Mouse (Mus musculus) kidney, adult 18-20 months (tissue): Measurements from ENCODE around the gene Kcnq2.
A peak's percentile ranks its signal among the peaks of the same experiment; 100 is the strongest.

Source experiments
- DNase-seq: peaks from one replicate; pipeline ENCODE4 v3.0.0; 2021

Gene Kcnq2

DNA sequence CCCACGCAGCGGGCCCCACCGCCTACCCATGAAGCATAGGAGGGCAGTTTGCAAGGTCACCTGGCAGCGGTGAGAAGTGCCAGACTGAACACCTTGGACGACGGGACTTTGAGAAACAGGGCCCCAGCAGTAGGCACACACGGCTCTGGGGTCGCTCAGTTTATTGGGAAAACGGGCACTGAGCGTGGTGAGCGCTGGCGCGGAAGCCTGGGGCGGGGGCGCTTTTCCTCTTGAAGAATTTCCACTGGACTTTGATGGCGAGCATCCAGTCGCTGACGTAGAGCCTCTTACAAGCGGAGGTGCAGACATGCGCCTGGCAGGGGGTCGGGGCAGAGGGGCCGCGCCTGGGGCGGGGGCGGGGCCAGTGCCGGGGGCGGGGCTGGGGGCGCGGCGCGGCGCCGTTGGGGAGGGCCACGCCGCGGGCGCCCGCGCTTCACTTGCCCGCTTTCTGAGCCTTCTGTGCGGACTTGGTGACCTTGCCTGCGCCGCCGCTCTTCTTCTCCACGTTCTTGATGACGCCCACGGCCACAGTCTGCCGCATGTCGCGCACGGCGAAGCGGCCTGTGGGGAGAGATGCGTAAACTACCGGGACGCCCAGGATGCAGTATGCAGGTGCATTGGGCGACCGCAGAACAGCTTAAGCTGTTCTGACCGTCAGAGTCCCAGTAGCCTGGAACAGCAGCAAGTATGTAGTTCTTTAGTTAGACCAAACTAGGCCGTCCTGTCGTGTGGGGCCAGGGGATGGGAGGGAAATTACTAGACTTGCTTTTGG lies 12.6 kb upstream of the Kcnq2 start:
- peak; percentile 44 for DNase-seq

DNA sequence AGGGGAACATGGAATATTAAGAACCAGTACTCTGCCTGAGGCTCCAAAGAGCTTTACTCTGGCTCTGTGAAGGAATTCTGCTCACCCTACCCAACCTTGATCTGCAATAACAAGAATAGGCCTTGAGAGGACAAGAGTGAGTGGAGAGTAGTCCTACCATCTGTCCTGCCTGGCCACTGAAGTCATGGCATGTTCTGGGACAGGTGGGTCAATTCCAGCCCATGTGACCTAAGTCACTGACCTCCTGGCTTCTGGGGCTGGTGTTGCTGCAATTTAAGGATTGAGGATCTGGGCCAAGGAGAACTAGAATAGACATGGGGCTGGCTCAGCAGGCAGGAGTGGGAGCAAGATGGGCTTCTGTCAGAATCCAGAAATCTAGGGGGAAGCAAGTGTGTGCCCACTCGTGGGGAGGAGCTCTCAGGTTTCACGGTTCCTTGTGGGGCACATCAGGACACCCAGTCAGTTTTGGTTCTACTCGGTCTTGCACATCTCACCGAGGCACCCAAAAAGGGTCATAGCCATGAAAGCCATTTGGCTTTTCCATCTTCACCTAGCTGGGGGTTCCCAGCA lies 12.0 kb upstream of the Kcnq2 start:
- DNase-seq = no peak

DNA sequence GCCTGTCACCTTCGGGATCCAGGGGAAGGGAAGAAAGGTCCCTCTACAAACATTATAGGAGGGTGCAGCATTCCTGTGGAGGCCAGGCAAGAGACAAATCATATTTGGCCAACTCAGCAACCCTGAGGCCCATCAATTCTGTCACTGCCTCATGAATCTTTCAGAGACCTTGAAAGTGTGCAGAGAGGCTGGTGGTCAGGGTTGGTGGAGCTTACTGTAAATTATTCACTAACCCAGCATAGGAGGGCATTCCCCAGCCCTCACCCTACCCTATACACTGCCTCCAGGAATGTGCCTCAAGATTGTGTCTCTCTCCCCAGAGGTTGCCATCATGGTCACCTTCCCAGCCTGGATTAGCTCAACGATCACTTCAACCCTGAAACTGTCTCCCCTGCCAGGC lies 9.6 kb upstream of the Kcnq2 start:
- no peak for DNase-seq

GRCm38 (mm10) chr2:181143509-181144276 lies 8.6 kb upstream of the Kcnq2 start:
- DNase-seq = no peak

- no peak for DNase-seq
These were observed 7.6 kb upstream of the Kcnq2 start for GRCm38 (mm10) chr2:181142703-181143135.

DNA sequence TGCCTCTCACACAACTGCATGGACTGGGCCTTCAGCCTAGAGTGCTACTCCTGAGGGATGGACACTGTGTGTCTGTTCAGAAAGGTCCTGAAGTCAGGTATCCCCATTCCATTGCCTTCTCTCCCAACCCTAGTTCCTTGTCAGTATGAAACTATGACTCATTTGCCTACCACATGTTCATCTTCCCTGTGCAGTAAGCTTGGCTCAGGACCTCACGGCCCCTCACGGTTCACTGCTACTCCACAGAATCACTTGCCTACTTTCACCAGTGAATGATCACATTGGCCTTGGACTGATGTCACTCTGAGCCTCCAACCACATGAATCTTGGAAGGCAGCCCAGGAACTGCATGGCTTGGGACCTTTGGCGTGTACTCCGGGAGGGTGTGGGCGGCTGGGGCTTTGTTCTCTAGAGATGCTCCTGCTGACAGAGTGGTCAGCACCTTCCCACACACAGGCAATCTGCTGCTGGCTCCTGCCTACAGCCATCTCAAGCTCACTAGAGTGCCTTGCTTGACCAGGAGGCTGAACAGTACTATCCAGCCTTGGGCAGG lies 4.6 kb upstream of the Kcnq2 start:
- no peak for DNase-seq

DNA sequence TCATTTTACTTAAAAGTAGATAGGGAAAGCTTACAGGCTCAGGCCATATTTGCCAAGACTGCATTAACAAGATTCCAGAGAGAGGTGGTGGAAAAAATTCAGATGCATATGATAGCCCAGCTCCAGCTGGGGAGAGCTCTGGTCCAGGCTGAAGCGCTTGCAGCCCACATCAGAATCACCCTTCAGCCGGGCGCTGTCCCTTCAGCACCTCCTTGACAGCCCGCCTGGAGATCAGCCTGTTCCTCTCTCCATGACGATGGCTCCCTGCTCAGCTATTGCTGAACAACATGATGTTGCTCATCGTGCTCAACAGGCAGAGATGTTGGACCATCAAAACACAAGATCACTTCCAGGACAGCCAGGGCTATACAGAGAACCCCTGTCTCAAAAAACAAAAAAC lies 1.8 kb upstream of the Kcnq2 start:
- DNase-seq = no peak

- DNase-seq = no peak
These were observed 332 bp upstream of the Kcnq2 start for GRCm38 (mm10) chr2:181135446-181135818.

DNA sequence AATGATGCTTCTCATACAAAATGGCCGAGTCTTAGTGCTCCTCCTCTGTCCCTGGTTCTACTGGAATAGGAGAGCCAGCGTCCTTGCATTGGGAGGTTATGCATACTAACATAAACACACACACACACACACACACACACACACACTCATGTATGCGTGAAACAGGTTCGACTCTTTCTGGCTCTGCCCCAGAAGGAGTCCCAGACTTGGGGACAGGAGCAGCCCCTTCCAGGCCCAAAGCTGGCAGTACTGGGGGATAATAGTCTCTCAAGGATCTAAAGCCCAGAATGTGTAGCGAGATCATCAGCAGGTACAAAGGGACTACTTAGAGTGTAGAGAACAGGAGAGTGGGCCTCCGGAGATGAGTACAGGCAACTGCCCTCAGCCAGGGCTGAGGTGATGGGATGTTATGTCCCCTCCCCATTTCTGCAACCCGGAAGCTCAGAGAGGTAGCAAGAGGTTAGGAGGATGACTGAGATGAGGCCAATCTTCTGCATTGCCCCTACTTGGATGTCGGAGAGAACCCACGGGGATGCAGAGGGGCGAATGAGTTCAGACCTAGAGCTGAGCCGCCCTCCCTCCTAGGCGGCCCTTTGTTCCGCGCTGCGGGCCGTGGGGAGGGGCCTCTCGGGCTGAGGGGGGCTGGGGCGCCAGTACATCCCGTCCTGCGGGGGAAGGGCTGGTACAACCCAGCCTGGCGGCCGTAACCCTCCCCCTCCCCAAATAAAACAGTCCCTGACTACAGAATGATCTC lies 1.1 kb downstream of the Kcnq2 start:
- no peak for DNase-seq

GRCm38 (mm10) chr2:181130245-181130644 lies 4.9 kb downstream of the Kcnq2 start:
- DNase-seq = no peak

GRCm38 (mm10) chr2:181128963-181129362 lies 6.1 kb downstream of the Kcnq2 start:
- no peak for DNase-seq

DNA sequence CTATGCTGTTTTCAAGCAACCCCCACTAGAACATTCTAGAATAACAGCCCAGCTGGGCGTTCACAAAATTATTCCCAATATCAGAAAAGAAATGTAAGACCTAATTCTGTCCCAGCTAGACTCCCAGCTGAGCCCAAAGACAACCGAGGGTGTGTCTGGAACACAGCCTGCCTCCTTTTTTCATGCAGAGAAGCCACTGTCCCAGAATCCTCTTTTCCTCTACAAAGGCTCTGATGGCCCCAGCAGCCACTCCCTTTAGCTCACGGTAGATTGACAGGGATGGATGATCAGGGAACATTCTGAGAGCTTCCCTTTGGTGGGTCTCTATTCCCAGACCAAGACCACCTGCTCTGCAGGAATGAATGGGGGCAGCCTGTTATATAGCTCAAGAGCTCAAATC lies 7.3 kb downstream of the Kcnq2 start:
- no peak for DNase-seq

GRCm38 (mm10) chr2:181125726-181126455 lies 9.2 kb downstream of the Kcnq2 start:
- DNase-seq = no peak

GRCm38 (mm10) chr2:181122642-181123041 lies 12.5 kb downstream of the Kcnq2 start:
- DNase-seq = no peak

- no peak for DNase-seq
These were observed 14.1 kb downstream of the Kcnq2 start for GRCm38 (mm10) chr2:181120922-181121449.

GRCm38 (mm10) chr2:181119952-181120351 lies 15.1 kb downstream of the Kcnq2 start:
- DNase-seq = no peak

DNA sequence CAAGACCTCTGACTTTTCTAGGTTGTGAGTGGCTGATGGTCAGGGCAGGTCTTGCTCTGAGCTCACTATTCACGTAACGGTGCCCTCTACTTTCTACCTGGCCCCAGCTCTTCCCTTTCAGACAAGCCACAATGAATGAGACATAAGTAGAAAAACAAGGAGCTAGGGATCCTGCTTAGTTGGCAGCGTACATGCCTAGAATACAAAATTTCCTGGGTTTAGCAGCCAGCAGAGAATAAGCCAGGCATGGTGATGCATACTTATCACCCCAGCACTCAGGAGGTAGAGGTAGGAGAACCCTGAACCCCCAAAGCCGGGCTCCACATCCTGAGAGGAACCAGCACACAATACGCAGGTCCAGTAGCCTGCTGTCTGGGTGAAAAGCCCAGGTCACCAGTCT lies 18.7 kb downstream of the Kcnq2 start:
- no peak for DNase-seq

GRCm38 (mm10) chr2:181115367-181115766 lies 19.7 kb downstream of the Kcnq2 start:
- DNase-seq = no peak

GRCm38 (mm10) chr2:181113762-181114361 lies 21.2 kb downstream of the Kcnq2 start:
- DNase-seq = no peak

GRCm38 (mm10) chr2:181111665-181112064 lies 23.4 kb downstream of the Kcnq2 start:
- no peak for DNase-seq

GRCm38 (mm10) chr2:181104111-181104510 lies 31.0 kb downstream of the Kcnq2 start:
- DNase-seq = no peak

- DNase-seq = no peak
These were observed 32.9 kb downstream of the Kcnq2 start for GRCm38 (mm10) chr2:181102161-181102560.
